Mouse (Mus musculus): ENCODE data around the gene Lao1.
"Not testable (repeated sequence)": the region's sequence is repeated elsewhere in the genome, so short reads cannot be mapped to it uniquely, and the experiment has no call there.

The Lao1 gene

DNA sequence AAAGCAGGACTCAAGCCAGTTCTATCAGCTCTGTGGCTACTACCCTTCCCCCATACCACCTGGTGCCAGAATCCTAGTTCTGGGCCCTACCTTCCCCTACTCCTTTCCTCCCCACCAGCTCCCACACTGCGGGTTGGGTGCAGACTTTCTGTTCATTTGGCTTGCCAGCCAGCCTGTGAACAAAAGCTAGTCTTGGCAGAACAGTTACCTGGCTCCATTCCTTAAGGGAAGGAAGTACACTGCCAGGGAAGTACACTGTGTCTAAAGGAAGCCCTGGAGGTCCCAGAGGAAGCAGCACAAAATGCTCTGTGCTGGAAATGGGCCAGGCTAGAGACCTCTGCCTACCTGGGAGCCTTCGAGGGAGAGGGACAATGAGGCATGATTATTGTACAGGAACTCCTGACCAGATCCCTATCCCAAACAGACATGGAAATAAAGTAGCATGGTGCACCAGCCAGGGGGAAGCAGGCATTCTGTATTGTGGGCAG, at the start of gene Lao1:
Gene Lao1 (plus strand): TSS at position 438 of the 488 bp plus-strand sequence.
- DNase-seq (ENCODE audit: low read depth, low spot score) = peak; percentile 8

DNA sequence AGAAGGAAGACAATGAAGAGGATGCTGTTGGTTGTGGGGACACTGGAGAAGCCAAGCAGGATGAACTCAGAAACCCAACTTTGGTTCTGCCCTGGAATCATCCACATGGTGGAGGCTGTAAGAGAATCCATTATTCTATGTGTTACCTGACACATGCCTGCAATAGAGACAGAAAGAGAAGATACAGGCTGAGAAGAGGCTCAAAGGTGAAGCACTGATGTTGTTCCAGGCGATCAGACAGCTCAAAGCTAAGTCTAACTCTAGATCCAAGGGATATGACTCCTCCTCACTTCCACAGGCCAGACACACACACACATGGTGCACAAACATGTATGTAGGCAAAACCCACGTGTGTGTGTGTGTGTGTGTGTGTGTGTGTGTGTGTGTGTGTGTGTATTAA, 44.0 kb upstream of the Lao1 start, which contains the start of gene Olfr1329:
Gene Olfr1329 (minus strand): TSS at position 101 of the 400 bp plus-strand sequence.
- not testable (repeated sequence) for DNase-seq (ENCODE audit: low read depth, low spot score)

GRCm38 (mm10) chr4:118931326-118931725, 30.1 kb upstream of the Lao1 start:
- not testable (repeated sequence) for DNase-seq (ENCODE audit: low read depth, low spot score)

GRCm38 (mm10) chr4:118938512-118938911, 22.9 kb upstream of the Lao1 start, which contains the start of gene Olfr1328:
Olfr1328 (minus strand) TSS chr4:118938612.
- DNase-seq (ENCODE audit: low read depth, low spot score) = no peak

- DNase-seq (ENCODE audit: low read depth, low spot score) = no peak
Measured at GRCm38 (mm10) chr4:118958812-118959211, 2.6 kb upstream of the Lao1 start.

- DNase-seq (ENCODE audit: low read depth, low spot score) = no peak
Measured at GRCm38 (mm10) chr4:118967711-118968110, 6.3 kb downstream of the Lao1 start.

DNA sequence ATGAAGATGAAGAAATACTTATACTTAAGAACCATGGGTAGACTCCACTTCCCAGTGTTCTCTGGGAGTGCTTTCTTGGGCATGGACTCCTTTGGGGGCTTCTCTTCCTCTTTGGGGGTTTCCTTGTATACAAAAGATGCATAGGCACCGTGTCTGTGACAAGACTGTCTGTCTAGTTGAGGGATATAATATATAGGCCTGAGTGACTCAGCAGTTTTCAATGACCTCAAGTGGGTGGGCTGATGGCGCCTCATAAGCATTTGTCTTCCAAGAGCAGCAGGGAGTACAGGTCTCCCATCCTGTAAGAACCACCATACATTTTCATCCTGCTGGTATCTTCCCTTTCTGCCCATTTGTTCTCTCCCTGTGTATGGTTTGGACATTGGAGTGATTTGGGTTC, 11.9 kb downstream of the Lao1 start:
- no peak for DNase-seq (ENCODE audit: low read depth, low spot score)

DNA sequence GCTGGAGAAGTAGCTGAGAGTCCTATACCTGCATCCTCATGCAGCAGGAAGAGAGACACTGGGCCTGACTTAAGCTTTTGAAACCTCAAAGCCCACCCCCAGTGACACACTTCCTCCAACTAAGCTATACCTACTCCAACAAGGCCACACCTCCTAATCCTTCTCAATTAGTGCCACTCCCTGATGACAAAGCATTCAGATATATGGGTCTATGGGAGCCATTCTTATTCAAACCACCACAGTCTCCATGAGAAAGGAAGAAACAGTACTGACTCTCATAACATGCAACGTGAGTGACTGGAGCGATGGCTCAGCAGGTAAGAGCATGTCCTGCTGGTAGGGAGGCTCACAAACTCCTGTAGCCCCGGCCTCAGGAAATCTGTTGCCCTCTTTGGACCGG, 23.9 kb downstream of the Lao1 start:
- DNase-seq (ENCODE audit: low read depth, low spot score) = no peak

- DNase-seq (ENCODE audit: low read depth, low spot score) = no peak
Measured at GRCm38 (mm10) chr4:118988535-118988934, 27.2 kb downstream of the Lao1 start.

DNA sequence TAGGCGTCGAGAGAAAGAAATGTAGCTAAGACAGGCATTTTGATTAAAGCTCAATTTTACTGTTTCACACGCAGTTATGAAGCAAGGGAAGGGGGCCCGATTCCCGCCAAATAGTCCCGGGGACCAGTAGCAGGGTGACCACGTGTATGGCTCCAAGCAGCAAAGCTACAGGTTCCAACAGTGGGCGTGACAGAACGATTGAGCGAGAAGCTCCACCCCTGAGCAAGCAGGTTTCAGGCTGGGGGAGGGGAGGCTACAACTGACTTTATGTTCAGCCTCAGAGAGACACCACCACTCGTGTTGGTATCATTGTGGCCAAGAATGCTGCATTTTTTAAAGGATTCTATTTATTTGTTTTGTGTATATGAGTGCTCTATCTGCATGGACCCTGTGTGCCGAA, 28.0 kb downstream of the Lao1 start:
- no peak for DNase-seq (ENCODE audit: low read depth, low spot score)

DNA sequence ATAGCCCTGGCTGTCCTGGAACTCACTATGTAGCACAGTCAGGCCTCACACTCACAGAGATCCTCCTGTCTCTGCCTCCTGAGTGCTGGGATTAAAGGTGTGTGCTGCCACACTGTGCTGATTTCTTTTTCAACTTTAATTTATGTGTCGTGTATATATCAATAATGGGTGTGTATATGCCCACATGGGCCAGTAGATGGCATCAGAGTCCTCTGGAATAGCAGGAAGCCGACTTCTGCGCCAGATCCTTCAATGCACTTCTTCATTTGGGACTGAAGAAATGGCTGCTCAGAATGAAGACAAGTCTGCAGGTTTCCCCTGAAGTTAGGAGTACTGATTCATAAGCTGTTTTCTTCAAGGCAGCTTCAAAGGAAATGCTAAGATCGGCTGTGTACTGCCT, 30.4 kb downstream of the Lao1 start:
- no peak for DNase-seq (ENCODE audit: low read depth, low spot score)

DNA sequence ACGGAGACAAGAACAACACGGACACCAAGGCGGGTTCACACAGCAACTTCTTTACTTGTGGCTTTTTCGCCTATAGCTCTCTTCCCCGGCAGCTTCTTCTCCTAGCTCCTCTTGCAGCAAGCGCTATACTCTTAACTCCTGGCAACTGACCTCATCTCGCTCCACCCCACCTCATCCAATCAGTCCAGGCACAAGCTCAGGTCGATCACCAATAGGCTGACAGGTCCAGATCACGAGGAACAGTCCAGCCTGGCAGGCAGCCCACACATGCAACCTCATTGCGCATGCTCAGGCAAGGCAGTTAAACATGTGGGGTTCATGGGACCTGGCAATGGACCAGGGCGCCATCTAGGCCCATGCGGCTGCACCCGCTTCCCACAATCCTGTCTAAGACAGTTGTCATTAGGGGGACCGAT, 35.8 kb downstream of the Lao1 start:
- no peak for DNase-seq (ENCODE audit: low read depth, low spot score)

DNA sequence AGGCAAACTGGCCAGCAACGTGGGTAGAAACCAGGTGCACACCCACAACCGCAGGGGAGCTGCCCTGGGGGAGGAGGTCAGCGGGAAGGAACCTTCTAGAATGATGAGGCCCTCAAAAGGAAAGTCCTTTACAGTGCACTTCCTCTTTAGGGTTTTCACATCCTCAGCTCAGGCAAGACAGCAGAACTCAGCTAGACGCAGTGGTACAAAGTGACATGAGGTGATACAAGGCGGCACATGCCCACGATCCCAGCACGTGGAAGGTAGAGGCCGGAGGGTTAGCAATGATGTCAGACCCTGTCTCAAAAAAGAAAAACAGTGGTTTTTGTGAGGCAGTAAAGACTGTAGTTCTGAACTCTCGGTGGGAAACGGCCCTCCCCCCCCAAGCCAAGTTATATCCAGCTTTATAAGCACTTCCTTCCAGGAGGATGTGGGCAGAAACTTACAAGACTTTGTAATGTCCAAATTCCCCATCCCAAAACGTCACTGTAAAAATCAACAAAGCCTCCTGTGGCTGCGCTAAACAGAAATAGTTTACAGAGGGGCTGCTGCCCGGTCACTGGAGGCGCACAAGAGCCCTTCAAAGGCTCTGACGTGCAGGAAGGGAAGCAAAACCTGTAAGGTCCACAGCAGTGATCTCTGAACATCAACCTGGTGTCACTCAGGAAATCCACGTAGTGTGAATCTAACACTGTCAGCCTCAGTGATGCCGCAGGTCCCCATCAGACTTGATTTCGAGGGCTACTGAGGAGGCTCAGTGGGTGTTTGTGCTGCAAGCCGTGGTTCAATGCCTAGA, 38.5 kb downstream of the Lao1 start:
- no peak for DNase-seq (ENCODE audit: low read depth, low spot score)

DNA sequence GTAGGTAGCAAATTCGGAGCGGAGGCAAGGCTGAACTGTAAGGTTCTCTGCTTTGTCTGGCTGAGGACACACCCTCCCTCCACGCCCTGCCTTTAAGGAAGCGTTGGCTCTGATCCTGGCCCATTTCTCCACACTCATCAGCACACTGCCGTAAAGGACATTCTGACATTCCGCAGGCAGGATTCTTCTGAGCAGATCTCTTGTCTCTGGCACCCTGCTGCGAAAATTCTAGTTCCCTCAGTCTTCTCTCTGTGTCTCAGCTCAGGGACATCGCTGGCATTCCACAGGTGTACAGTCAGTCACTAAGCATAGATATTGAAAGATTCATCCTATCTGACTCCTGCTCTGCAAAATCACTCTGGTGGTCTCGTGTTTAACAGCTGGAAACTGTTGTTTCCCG, 40.3 kb downstream of the Lao1 start:
- no peak for DNase-seq (ENCODE audit: low read depth, low spot score)

- DNase-seq (ENCODE audit: low read depth, low spot score) = no peak
Measured at GRCm38 (mm10) chr4:119002512-119002911, 41.1 kb downstream of the Lao1 start.

GRCm38 (mm10) chr4:119004178-119004577, 42.8 kb downstream of the Lao1 start:
- DNase-seq (ENCODE audit: low read depth, low spot score) = no peak

GRCm38 (mm10) chr4:119004613-119005339, 43.4 kb downstream of the Lao1 start:
- DNase-seq (ENCODE audit: low read depth, low spot score) = peak; percentile 48

DNA sequence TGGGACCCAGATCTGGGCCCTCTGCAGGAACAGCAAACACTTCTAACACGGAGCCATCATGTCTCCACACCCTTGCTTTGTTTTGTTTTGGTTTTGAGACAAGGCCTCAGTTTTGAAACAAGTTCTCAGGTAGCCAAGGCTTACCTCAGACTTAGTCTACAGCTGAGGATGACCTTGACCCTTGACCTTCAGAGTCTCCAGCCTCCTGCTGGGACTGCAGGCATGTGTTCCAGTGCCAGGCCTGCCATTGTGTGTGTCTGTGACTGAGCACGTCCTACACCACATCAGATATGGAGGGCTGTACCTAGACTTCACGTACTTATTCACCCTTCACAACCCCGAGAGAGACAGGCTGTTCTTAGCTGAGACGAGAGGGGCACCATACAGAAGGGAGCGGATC, 46.2 kb downstream of the Lao1 start:
- no peak for DNase-seq (ENCODE audit: low read depth, low spot score)

DNA sequence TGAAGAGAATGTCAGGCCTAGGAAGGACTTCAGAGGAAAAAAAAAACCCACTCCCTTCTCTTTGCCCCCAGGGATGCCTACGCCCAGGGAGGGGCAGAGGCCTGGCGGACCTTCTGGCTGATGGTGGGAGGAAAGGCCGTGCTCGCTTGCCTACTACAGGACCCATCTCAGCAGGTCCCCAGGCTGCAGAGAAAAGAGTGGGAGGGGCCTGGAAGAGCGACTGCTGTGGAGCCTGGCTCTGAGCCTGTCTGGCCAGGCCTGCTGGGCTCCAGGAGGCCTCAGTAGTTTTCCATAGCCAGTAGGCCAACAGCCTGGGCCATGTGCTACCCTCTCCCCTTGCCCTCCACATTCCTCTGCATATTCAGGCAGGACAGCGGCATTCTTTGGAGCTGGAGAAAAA, 47.1 kb downstream of the Lao1 start:
- no peak for DNase-seq (ENCODE audit: low read depth, low spot score)

GRCm38 (mm10) chr4:119009814-119010213, 48.4 kb downstream of the Lao1 start:
- no peak for DNase-seq (ENCODE audit: low read depth, low spot score)

DNA sequence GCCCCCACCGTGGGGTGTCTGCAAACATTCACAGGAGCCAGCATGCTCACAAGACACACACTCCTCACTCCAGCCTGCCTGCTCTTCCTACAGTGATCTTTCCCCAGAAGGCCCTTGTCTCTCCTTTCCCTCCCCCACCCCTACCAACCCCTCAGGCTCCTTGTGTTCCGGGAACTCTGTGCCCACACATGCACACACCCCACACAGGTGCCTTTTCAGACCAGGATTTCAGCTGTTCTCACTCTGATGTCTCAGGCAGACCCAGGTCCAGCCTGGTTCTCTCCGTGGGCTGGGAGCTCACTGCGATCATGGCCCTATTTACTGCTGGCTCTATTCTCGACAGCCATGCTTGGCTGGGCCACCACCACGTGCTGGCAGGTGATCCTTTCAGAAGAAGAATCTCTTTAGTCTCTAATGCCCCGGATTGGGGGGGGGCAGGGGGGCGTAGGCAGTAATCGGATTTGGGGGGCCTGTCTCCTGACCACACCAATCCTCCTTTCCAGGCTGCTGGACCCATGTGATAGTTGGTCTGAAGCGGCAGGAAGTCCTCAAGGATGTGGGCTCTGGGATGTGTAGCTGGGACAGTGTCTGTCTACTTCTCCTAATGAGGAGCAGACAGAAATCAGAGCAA, 49.8 kb downstream of the Lao1 start:
- DNase-seq (ENCODE audit: low read depth, low spot score) = no peak

GRCm38 (mm10) chr4:119013031-119013430, 51.7 kb downstream of the Lao1 start:
- no peak for DNase-seq (ENCODE audit: low read depth, low spot score)
